Mouse (Mus musculus): ENCODE measurements around the gene Prdm9.

DNA sequence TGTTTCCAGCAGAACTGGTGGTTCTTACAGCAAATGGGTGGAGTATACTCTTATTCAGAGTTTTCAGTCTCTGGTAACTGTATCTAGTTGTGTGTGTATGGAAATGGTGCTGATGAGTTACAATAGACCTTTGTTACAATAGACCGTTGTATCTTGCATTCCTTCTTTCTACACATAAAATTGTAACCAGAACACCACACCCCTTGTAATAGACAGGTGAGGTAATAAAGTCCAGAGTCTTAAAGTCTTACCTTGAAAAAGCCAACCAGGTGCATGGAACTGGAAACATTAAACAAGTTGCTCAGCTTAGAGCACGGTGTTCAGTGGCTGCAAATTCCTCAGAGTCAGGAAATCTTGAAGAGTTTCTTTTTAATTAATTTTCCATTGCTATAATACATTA is 24.0 kb upstream of the Prdm9 start:
- TF ChIP-seq CTCF (IDR thresholded peaks at IDR 0.05; ENCODE audit: insufficient read depth, low read length) (no peak), POLR2A (IDR thresholded peaks at IDR 0.05; ENCODE audit: borderline replicate concordance, extremely low read depth, low read depth, low read length) (no peak)
